Mouse (Mus musculus): Measurements from ENCODE around the gene Mapk9. TPM values are rescaled to one million over a fixed set of nuclear protein-coding genes. Genes with fewer than 3 reads are reported as not detected.

Mapk9 gene
- polyA plus RNA-seq, 1 experiment from 2014 or later: 47.2 TPM

- H3K9ac ChIP-seq (replicated peaks): no peak overlapping the region
- no peak overlapping the region for H3K27ac ChIP-seq (replicated peaks)
- no peaks in the 10 kb centered on the region for H3K9me3 ChIP-seq
- no peak overlapping the region for H3K4me3 ChIP-seq
- H3K4me1 ChIP-seq: no peaks in the 10 kb centered on the region
- H3K27me3 ChIP-seq: no peaks in the 10 kb centered on the region
- H3K4me2 ChIP-seq (replicated peaks): no peak overlapping the region
- H3K36me3 ChIP-seq: peaks cover 38% of the 10 kb centered on the region
- peak; percentile 67 for ATAC-seq (replicated peaks)
These were observed 23.2 kb downstream of the Mapk9 start for GRCm38 (mm10) chr11:49869762-49870161.

GRCm38 (mm10) chr11:49871914-49872313 lies 25.4 kb downstream of the Mapk9 start:
- no peak overlapping the region for H3K27ac ChIP-seq (replicated peaks)
- no peaks in the 10 kb centered on the region for H3K9me3 ChIP-seq
- H3K27me3 ChIP-seq: no peaks in the 10 kb centered on the region
- H3K4me1 ChIP-seq: peaks cover 3% of the 10 kb centered on the region
- H3K9ac ChIP-seq (replicated peaks): no peak overlapping the region
- H3K4me3 ChIP-seq: no peak overlapping the region
- ATAC-seq (replicated peaks): peak; percentile 71
- H3K36me3 ChIP-seq: peaks cover 41% of the 10 kb centered on the region
- no peak overlapping the region for H3K4me2 ChIP-seq (replicated peaks)
- WGBS: 49% methylated on average over 6 of the region's 6 CpGs

DNA sequence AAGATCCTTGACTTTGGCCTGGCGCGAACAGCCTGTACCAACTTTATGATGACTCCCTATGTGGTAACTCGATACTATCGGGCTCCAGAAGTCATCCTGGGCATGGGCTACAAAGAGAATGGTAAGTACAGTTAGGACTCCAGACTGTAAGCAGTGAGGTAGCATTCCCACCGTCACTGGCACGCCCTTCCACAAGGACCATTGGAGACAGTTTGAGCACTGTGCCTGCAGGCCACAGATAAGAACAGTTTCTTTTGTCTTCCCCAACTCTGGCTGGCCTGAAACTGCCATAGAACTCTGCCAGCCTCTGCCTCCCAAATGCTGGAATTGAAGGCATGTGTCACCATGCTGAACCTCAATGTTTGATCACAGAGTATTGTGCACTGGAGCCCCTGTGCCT lies 26.2 kb downstream of the Mapk9 start:
- WGBS: 94% methylated on average over 6 of the region's 6 CpGs
- peaks cover 33% of the 10 kb centered on the region for H3K36me3 ChIP-seq

DNA sequence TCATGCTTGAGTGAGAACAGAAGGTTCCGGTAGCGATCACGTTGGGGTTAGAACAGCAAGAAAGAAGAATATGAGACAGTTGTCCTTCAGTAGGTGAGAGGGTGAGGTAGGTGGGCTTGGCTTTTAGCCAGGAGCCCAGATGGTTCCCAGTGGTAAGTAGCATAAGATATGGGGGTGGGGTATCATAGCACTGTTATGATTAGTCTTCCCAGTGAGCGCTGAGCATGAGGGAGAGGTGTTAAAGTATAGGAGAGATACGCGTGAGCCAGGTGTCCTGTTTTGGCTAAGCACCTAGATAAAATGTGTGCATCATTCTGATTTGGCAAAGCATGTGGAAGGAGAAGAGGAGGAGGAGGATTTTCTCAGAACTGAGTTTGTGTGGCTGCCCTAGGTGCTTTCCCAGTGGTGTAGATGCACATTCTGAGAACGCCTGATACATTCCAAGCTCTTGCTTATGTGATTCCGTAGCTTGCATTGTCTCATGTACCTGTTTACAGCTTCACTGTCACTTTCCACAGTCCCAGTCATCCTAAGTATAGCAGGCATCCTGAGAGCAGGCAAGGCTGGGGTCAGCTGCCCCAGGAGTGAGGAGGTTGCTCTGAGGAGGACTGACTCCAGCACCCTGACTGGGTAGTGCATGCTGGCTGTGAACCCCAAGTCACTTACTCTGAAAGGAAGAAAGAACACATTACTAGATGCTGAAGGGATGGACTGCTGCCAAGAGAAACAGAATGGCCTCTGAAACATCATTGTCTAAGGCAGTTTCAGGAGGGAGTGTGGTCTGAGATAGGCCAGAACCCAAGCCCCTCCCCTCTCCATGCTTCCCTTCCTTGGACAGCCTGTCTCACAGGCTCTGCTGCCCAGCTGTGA lies 30.6 kb downstream of the Mapk9 start:
- Histone ChIP-seq H3K36me3 (peaks cover 34% of the 10 kb centered on the region), H3K27me3 (no peaks in the 10 kb centered on the region), H3K4me2 (replicated peaks) (no peak overlapping the region), H3K4me3 (no peak overlapping the region), H3K4me1 (peaks cover 11% of the 10 kb centered on the region), H3K9me3 (no peaks in the 10 kb centered on the region), H3K27ac (replicated peaks) (peak overlapping the region; percentile 48), H3K9ac (replicated peaks) (no peak overlapping the region)
- ATAC-seq (replicated peaks): peak; percentile 76
- 75% methylated on average over 8 of the region's 8 CpGs for WGBS

More for the DNA sequence above, 26.2 kb downstream of the Mapk9 start:
- no peaks in the 10 kb centered on the region for H3K9me3 ChIP-seq
- ATAC-seq (replicated peaks): no peak
- no peak overlapping the region for H3K27ac ChIP-seq (replicated peaks)
- H3K27me3 ChIP-seq: no peaks in the 10 kb centered on the region
- H3K4me3 ChIP-seq: no peak overlapping the region
- peaks cover 11% of the 10 kb centered on the region for H3K4me1 ChIP-seq
- no peak overlapping the region for H3K4me2 ChIP-seq (replicated peaks)
- no peak overlapping the region for H3K9ac ChIP-seq (replicated peaks)

- WGBS: 89% methylated on average over 3 of the region's 3 CpGs
- Histone ChIP-seq H3K4me1 (peaks cover 11% of the 10 kb centered on the region), H3K27me3 (no peaks in the 10 kb centered on the region), H3K4me2 (replicated peaks) (no peak overlapping the region), H3K4me3 (no peak overlapping the region), H3K27ac (replicated peaks) (no peak overlapping the region), H3K9me3 (no peaks in the 10 kb centered on the region), H3K9ac (replicated peaks) (no peak overlapping the region), H3K36me3 (peaks cover 31% of the 10 kb centered on the region)
- no peak for ATAC-seq (replicated peaks)
These were observed 33.5 kb downstream of the Mapk9 start for GRCm38 (mm10) chr11:49879950-49880642.

DNA sequence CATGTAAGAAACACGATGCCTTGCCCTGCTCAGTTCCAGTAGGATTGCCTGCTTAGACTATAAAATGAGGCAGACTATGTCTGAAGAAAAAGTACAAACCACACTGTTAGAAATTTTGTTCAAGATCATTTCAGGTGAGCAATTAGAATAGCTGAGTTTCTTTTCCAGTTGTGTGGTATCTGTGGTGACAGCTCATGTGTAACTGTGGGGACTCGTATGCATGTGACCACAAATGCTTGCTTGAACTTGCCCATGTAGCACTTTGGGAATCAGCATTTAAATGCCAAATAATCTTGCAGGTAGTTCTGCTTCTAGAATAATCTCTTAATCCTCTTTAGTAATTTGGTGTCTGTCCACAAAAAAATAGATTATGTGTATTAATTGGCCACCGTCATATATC lies 36.8 kb downstream of the Mapk9 start:
- H3K36me3 ChIP-seq: peaks cover 28% of the 10 kb centered on the region
- no peak overlapping the region for H3K4me3 ChIP-seq
- H3K27me3 ChIP-seq: no peaks in the 10 kb centered on the region
- no peaks in the 10 kb centered on the region for H3K9me3 ChIP-seq
- WGBS: 89% methylated on average over 3 of the region's 3 CpGs
- no peaks in the 10 kb centered on the region for H3K4me1 ChIP-seq
- no peak overlapping the region for H3K9ac ChIP-seq (replicated peaks)
- H3K27ac ChIP-seq (replicated peaks): no peak overlapping the region
- ATAC-seq (replicated peaks): no peak
- H3K4me2 ChIP-seq (replicated peaks): no peak overlapping the region

DNA sequence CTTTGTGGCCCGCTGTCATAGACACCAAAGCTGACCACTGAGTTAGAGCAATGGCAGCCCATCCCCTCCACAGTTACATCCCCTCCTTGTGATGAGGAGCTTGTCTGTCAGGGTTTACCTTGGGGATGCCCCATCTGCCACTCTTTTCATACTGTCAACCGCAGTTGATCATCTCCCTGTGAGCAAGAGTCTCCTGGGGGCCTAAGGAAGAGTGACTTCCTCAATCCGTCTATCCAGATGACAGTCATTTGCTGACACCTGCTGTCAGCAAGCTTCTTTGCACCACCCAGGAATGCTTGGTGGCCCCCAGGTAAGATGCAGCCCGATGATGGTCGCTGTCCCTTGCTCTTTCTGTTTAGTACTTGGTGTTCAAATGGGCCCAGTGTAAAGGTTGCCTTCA lies 41.9 kb downstream of the Mapk9 start:
- H3K4me1 ChIP-seq: no peaks in the 10 kb centered on the region
- no peaks in the 10 kb centered on the region for H3K27me3 ChIP-seq
- 85% methylated on average over 5 of the region's 5 CpGs for WGBS
- H3K9me3 ChIP-seq: no peaks in the 10 kb centered on the region
- H3K9ac ChIP-seq (replicated peaks): no peak overlapping the region
- H3K4me3 ChIP-seq: no peak overlapping the region
- no peak overlapping the region for H3K4me2 ChIP-seq (replicated peaks)
- no peak overlapping the region for H3K27ac ChIP-seq (replicated peaks)
- ATAC-seq (replicated peaks): no peak
- peaks cover 9% of the 10 kb centered on the region for H3K36me3 ChIP-seq

DNA sequence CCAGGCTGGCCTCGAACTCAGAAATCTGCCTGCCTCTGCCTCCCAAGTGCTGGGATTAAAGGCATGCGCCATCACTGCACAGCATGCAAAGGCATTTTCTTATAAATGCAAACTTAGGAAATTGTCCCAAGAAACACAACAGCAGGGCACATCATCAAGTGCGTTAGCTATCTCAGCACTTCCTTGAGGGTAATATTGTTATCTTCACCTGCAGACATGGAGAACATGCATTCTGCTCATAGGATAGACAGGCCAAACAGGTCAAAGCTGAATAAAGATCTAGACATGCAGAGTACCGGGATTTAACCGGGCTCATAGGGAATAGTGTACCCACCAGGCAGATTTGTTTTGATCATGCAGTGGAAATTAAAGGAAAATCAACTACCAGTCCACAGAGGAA lies 45.4 kb downstream of the Mapk9 start:
- 0 out of 2 replicates have a peak, but pooled peaks cover 3% of the 10 kb centered on the region for H3K36me3 ChIP-seq
- no peak overlapping the region for H3K4me3 ChIP-seq
- no peak overlapping the region for H3K4me2 ChIP-seq (replicated peaks)
- ATAC-seq (replicated peaks): no peak
- H3K27ac ChIP-seq (replicated peaks): no peak overlapping the region
- 91% methylated on average over 5 of the region's 5 CpGs for whole genome bisulfite sequencing
- no peak overlapping the region for H3K9ac ChIP-seq (replicated peaks)
- no peaks in the 10 kb centered on the region for H3K4me1 ChIP-seq
- no peaks in the 10 kb centered on the region for H3K27me3 ChIP-seq
- no peaks in the 10 kb centered on the region for H3K9me3 ChIP-seq

GRCm38 (mm10) chr11:49893806-49894205 lies 47.3 kb downstream of the Mapk9 start:
- ATAC-seq (replicated peaks): no peak
- WGBS: 61% methylated on average over 11 of the region's 11 CpGs
- Histone ChIP-seq H3K4me1 (no peaks in the 10 kb centered on the region), H3K4me2 (replicated peaks) (no peak overlapping the region), H3K27ac (replicated peaks) (no peak overlapping the region), H3K27me3 (no peaks in the 10 kb centered on the region), H3K36me3 (0 out of 2 replicates have a peak, but pooled peaks cover 3% of the 10 kb centered on the region), H3K9ac (replicated peaks) (no peak overlapping the region), H3K4me3 (no peak overlapping the region), H3K9me3 (peaks cover 7% of the 10 kb centered on the region; the same call in 1 of the 2 replicates)

- Histone ChIP-seq H3K9ac (replicated peaks) (no peak overlapping the region), H3K27me3 (peaks cover 7% of the 10 kb centered on the region), H3K4me3 (no peak overlapping the region), H3K9me3 (peaks cover 7% of the 10 kb centered on the region; the same call in 1 of the 2 replicates), H3K4me1 (no peaks in the 10 kb centered on the region), H3K4me2 (replicated peaks) (no peak overlapping the region), H3K27ac (replicated peaks) (no peak overlapping the region), H3K36me3 (no peaks in the 10 kb centered on the region)
- no peak for ATAC-seq (replicated peaks)
- 66% methylated on average over 6 of the region's 6 CpGs for WGBS
These were observed 49.5 kb downstream of the Mapk9 start for GRCm38 (mm10) chr11:49895966-49896590.

DNA sequence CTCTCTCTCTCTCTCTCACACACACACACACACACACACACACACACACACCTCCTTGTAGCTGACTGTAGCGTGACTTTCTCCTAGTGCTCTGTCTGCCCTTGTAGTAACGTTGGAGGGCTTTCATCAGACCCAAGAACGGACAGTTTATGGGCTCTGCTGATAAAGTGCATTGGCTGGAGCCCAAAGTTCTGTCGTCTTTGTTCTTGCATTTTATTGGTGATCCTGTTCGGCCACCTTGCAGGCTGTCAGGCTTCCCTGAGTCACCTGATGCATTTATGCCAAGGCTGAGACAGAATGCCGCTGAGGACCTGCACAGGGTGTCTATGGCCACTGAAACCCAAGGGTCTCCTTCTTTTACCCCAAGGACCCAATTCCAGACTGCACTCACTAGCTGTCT lies 53.5 kb downstream of the Mapk9 start:
- no peak overlapping the region for H3K4me3 ChIP-seq
- 64% methylated on average over 6 of the region's 6 CpGs for WGBS
- H3K27me3 ChIP-seq: peaks cover 14% of the 10 kb centered on the region
- H3K9me3 ChIP-seq: peaks cover 7% of the 10 kb centered on the region; the same call in 1 of the 2 replicates
- H3K36me3 ChIP-seq: no peaks in the 10 kb centered on the region
- no peak overlapping the region for H3K27ac ChIP-seq (replicated peaks)
- peaks cover 4% of the 10 kb centered on the region for H3K4me1 ChIP-seq
- no peak overlapping the region for H3K4me2 ChIP-seq (replicated peaks)
- ATAC-seq (replicated peaks): no peak
- no peak overlapping the region for H3K9ac ChIP-seq (replicated peaks)
